Mouse (Mus musculus): ENCODE results near the gene Aurkaip1.

DNA sequence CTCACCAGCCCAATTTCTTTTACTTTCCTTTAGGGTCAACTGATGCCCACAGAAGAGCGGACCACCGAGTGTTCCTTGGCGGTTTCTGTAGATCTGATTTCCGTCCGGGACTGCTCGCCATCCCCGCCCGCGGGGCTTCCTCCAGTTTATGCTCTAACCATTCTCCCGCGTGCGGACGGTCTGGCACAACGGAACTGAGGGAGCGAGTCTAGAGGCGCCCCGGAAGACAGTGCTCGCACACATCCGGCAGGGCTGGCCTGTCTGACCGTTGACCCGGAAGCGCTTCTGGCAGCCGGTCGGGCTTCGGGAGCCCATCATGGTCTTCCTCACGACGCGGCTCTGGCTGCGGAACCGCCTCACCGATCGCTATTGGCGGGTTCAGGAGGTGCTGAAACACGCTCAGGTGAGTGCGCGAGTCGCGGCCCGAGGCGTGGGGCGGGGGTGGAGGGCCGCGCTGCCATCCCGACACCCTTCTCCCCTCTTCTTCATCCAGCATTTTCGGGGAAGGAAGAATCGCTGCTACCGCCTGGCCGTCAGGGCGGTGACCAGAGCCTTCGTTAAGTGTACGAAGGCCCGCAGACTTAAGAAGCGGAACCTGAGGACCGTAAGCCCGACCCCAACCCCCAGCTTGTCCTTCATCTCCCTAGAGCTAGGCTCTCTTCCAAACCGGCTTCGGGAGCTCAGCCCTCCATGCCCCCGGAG lies 27.6 kb upstream of the Aurkaip1 start:
- TF ChIP-seq CTCF (IDR thresholded peaks at IDR 0.05; ENCODE audit: low read depth, low read length) (no peak), POLR2A (IDR thresholded peaks at IDR 0.05; ENCODE audit: borderline replicate concordance, low read depth, low read length) (no peak)

All from bone marrow macrophage, adult 2 months (primary cell).